Mouse (Mus musculus): ENCODE data around the gene Smim26.

DNA sequence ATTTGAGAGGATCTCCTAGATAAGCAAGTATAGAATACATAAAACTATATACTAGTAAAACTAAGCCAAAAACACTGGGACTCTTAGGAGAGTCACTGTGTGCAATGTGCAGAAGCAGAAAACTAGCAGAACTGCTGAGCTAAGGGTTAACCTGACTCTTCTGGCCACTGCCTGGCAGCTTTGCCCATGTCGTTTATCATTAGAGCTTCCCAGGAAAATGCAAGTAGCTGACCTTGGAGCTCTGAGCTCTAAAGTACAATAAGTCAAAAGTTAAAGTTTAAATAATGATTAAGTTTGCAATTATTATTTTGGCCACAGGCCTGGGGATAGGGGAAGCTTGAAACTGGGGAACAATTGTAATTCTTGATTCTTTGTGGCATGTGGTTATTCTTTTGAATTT is 48.4 kb upstream of the Smim26 start:
- TF ChIP-seq GATA1 (IDR thresholded peaks at IDR 0.05; ENCODE audit: borderline replicate concordance, low read length) (no peak), FLI1 (IDR thresholded peaks at IDR 0.05; ENCODE audit: low read length) (no peak)
